Mouse (Mus musculus) C2C12 (cell line): ENCODE data around the gene Arhgef3. TPM values are rescaled to one million over a fixed set of nuclear protein-coding genes. Genes with fewer than 3 reads are reported as not detected.

Experiments used
- H3K27me3 ChIP-seq: one replicate; pipeline ENCODE4 v1.6.1; 2011; ENCODE audit not compliant: control insufficient read depth, insufficient read depth, insufficient read length
- H3K36me3 ChIP-seq: one replicate; pipeline ENCODE4 v1.6.1; 2011; ENCODE audit not compliant: control insufficient read depth, insufficient read depth
- H3K4me3 ChIP-seq: one replicate; pipeline ENCODE4 v1.5.1; 2011; ENCODE audit warnings: mild to moderate bottlenecking, control low read depth; ENCODE audit not compliant: poor library complexity, insufficient read depth, severe bottlenecking
- H3K79me2 ChIP-seq: one replicate; pipeline ENCODE4 v1.6.1; 2011; ENCODE audit not compliant: control insufficient read depth, insufficient read depth
- H3K79me3 ChIP-seq: one replicate; pipeline ENCODE4 v1.6.1; 2011; ENCODE audit warnings: low read depth, control low read depth
- H3ac ChIP-seq: one replicate; pipeline ENCODE3; 2011; ENCODE audit warnings: low read depth; ENCODE audit not compliant: control insufficient read depth, insufficient read length
- CEBPB ChIP-seq: IDR thresholded peaks from one replicate; pipeline ENCODE4 v1.6.1; 2011; ENCODE audit warnings: low read depth, mild to moderate bottlenecking, control low read depth, moderate library complexity
- CTCF ChIP-seq: IDR thresholded peaks from one replicate; pipeline ENCODE4 v1.5.1; 2011; ENCODE audit not compliant: control insufficient read depth, insufficient read depth, insufficient read length
- FOSL1 ChIP-seq: IDR thresholded peaks from one replicate; pipeline ENCODE4 v1.8.0; 2011; ENCODE audit warnings: mild to moderate bottlenecking, low read length; ENCODE audit not compliant: poor library complexity, insufficient read depth, severe bottlenecking
- MAX ChIP-seq: IDR thresholded peaks from one replicate; pipeline ENCODE4 v1.6.1; 2011; ENCODE audit warnings: mild to moderate bottlenecking, control low read depth
- MYOD1 ChIP-seq: IDR thresholded peaks from one replicate; pipeline ENCODE4 v1.6.1; 2011; ENCODE audit warnings: low read depth; ENCODE audit not compliant: control insufficient read depth, insufficient read length
- MYOG ChIP-seq: IDR thresholded peaks from one replicate; pipeline ENCODE4 v1.6.1; 2011; ENCODE audit not compliant: control insufficient read depth, insufficient read length; ENCODE audit errors: extremely low read depth
- USF1 ChIP-seq: IDR thresholded peaks from one replicate; pipeline ENCODE4 v1.6.1; 2011; ENCODE audit warnings: low read depth, mild to moderate bottlenecking, control low read depth, moderate library complexity
- polyA plus RNA-seq: library from polyadenylated mRNA; unstranded; fragments of >200 nt; fragmentation: generic; extraction: Trizol; gene quantifications from one replicate; pipeline ENCODE4 v1.2.1, GENCODE M21; 2012; ENCODE audit warnings: missing spikeins

The Arhgef3 gene
- polyA plus RNA-seq, 1 experiment = 1.1 TPM

DNA sequence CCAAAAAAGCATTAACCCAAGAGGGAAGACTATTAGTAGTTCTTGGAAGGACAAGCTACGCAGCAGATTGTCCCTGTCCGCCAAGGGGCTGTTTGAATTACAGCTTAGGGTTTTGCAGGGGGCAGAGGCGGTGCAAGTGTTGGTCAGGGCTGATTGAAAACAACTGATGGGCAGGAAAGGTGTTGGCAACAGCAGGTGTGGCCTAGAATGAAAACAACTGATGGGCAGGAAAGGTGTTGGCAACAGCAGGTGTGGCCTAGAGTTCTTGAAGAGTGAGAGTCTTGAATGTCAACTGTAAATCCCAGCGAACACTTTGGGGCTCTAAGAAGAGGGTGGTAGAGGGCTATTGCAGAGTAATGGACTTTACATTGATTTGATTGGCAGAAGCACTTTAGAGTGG lies 241.2 kb downstream of the Arhgef3 start:
- TF ChIP-seq USF1 (no peak), FOSL1 (no peak), MAX (no peak), MYOG (no peak), MYOD1 (no peak), CTCF (no peak), CEBPB (no peak)
- no peaks in the 10 kb centered on the region for H3K79me2 ChIP-seq
- no peak overlapping the region for H3K4me3 ChIP-seq
- H3ac ChIP-seq = no peak overlapping the region
- H3K79me3 ChIP-seq = no peaks in the 10 kb centered on the region
- no peaks in the 10 kb centered on the region for H3K36me3 ChIP-seq
- no peaks in the 10 kb centered on the region for H3K27me3 ChIP-seq

DNA sequence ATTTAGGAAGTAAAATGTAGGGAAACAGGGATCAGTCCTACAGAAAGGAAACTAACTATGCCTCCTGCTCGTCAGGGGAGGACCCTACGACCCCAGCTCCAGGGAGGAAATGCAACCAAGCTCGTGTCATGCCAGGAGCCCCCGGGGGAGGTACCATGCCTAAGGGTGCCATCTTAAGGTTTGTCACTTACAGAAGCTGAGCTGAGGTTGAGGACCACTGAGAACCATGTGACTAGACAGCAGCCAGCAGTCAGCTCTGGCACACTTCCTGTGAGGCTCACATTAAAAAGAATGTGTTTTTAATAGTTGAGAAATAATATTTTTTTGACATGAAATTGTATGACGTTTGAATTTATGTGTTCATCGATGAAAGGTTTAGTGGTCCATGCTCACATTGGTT lies 242.4 kb downstream of the Arhgef3 start:
- no peak overlapping the region for H3K4me3 ChIP-seq
- TF ChIP-seq USF1 (no peak), FOSL1 (no peak), CTCF (no peak), MYOD1 (no peak), MAX (no peak), CEBPB (no peak), MYOG (no peak)
- no peaks in the 10 kb centered on the region for H3K79me2 ChIP-seq
- no peaks in the 10 kb centered on the region for H3K27me3 ChIP-seq
- H3ac ChIP-seq = no peak overlapping the region
- no peaks in the 10 kb centered on the region for H3K79me3 ChIP-seq
- H3K36me3 ChIP-seq = no peaks in the 10 kb centered on the region

GRCm38 (mm10) chr14:27358202-27358601 lies 243.5 kb downstream of the Arhgef3 start:
- Histone ChIP-seq H3K4me3 (no peak overlapping the region), H3K36me3 (no peaks in the 10 kb centered on the region), H3K27me3 (no peaks in the 10 kb centered on the region), H3ac (no peak overlapping the region), H3K79me3 (no peaks in the 10 kb centered on the region), H3K79me2 (no peaks in the 10 kb centered on the region)
- no peak for TF ChIP-seq MAX
- no peak for TF ChIP-seq FOSL1
- no peak for TF ChIP-seq CEBPB

DNA sequence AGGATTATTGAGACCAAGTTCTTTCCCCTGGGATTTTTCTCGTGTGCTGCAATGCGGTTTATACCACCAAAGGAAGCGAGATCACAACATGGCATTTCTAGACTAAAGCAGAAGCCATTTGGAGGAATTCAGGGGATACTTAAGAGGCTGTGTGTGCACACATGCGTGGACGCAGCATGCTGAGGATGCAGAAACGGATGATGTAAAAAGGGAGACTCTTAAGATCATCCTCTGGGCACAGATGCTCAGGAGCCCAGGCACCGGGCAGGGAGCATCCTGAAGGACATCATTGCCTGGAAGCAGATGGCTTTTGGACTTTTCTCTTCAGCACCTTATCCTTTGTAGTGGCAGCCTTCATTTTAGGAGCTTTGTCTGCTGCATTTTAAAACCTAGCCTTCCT lies 246.2 kb downstream of the Arhgef3 start:
- Histone ChIP-seq H3K4me3 (no peak overlapping the region), H3K36me3 (no peaks in the 10 kb centered on the region), H3K79me3 (no peaks in the 10 kb centered on the region), H3ac (no peak overlapping the region), H3K27me3 (no peaks in the 10 kb centered on the region), H3K79me2 (no peaks in the 10 kb centered on the region)
- TF ChIP-seq CTCF (no peak), FOSL1 (no peak)

DNA sequence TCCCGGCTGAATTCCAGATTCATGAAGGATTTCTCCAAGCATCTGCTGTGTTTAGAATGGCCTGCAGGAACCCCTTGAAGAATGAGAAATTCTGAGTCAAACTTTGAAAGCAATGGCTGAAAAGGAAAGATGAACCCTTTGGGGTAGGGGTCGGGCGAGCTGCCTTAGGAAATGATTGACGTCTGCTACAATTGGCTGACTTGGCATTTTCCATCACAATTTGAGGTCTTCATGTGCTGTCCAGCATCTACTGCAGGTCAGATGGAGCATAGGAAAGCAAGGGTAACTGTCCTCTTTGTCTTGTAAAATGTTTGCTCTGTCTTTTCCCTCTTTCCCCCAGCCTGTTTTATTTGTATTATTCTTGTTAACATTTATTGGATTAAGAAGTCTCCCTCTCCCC lies 246.8 kb downstream of the Arhgef3 start:
- TF ChIP-seq FOSL1 (no peak), MYOG (no peak), MYOD1 (no peak), CEBPB (no peak), CTCF (no peak), MAX (no peak), USF1 (no peak)
- Histone ChIP-seq H3ac (no peak overlapping the region), H3K36me3 (no peaks in the 10 kb centered on the region), H3K79me2 (no peaks in the 10 kb centered on the region), H3K27me3 (no peaks in the 10 kb centered on the region), H3K4me3 (no peak overlapping the region), H3K79me3 (no peaks in the 10 kb centered on the region)

DNA sequence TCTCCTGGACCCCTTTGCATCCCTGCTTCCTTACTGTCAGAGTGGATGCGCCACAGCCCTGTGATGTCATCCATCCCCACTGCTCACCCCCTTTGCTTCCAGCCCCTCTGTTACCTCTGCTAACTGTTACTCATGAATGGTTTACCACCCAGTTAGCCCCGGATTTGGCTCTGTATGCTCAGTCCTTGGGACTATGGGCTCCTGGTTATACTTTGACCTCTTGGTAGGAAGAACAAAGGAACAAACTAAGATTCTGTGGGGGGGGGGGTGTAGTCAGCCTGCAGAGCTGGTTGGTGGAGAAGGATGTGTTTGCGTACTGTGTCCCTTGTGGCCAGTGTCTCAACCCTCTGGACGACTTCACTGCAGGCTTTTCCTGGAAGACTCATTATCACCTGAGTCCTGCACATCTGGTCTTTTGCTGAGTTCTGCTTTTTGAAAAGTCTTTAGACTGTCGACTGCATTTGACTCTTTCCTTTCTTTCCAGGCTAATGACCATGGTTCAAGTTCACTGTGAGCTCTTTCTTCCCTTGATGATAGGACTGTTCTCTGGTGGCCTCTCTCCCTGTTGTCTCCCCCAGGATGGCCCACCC lies 250.1 kb downstream of the Arhgef3 start:
- no peak overlapping the region for H3K4me3 ChIP-seq
- no peak for TF ChIP-seq FOSL1
- no peak for TF ChIP-seq MAX
- TF ChIP-seq CTCF = no peak
- TF ChIP-seq USF1 = no peak
- no peak for TF ChIP-seq CEBPB
- no peak for TF ChIP-seq MYOD1
- TF ChIP-seq MYOG = no peak

More for the DNA sequence above, 250.1 kb downstream of the Arhgef3 start:
- Histone ChIP-seq H3K79me3 (no peaks in the 10 kb centered on the region), H3K79me2 (no peaks in the 10 kb centered on the region), H3ac (no peak overlapping the region), H3K36me3 (no peaks in the 10 kb centered on the region), H3K27me3 (no peaks in the 10 kb centered on the region)
